Mouse (Mus musculus): Measurements from ENCODE around the gene Gm38655.

DNA sequence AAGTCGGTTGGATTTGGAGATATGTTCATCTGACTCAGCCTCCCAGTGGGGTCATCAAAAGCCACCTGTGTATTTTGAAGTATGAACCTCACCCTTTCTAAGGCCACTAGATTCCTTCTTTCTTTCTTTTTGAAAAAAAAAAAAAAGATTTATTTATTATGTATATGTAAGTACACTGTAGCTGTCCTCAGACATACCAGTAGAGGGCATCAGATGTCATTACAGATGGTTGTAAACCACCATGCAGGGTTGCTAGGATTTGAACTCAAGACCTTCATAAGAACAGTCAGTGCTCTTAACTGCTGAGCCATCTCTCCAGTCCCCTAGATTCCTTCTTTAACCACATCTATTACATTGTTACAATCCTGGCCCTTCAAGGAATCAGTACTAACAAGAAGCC, 45.2 kb downstream of the Gm38655 start:
- TF ChIP-seq POLR2A (IDR thresholded peaks at IDR 0.05; ENCODE audit: control insufficient read depth, extremely low read depth, insufficient read depth, low read length, poor library complexity) (no peak), CTCF (IDR thresholded peaks at IDR 0.05; ENCODE audit: borderline replicate concordance, control insufficient read depth, extremely low read depth, insufficient read depth, low read length, poor library complexity) (no peak)

All from thymus, adult 2 months (tissue).